Mouse (Mus musculus): ENCODE data around the gene 4930558K02Rik.

GRCm38 (mm10) chr1:161980046-161980445 lies 610 bp upstream of the 4930558K02Rik start:
- no peak for TF ChIP-seq POLR2A (IDR thresholded peaks at IDR 0.05; ENCODE audit: insufficient read depth, low read depth, low read length)
- TF ChIP-seq CTCF (IDR thresholded peaks at IDR 0.05): no peak
- no peak for TF ChIP-seq EP300 (IDR thresholded peaks at IDR 0.05; ENCODE audit: insufficient read depth, low read depth, low read length)

Data from heart, adult 2 months (tissue).